Mouse (Mus musculus): ENCODE measurements around the gene D630003M21Rik. TPM values are rescaled to one million over a fixed set of nuclear protein-coding genes. Genes with fewer than 3 reads are reported as not detected.

D630003M21Rik gene
- total RNA-seq, 1 experiment = 0.89 TPM

- in situ Hi-C loops (cut with MboI; ENCODE audit: low sequenced_read_pairs in 2 of 2, unreplicated experiment in 2 of 2) = no loop called here
- DNase-seq (ENCODE audit: low read depth, low spot score) = no peak
- no peak overlapping the region for H3K4me3 ChIP-seq (ENCODE audit: insufficient read depth in 1 of 2, low read depth in 1 of 2, low read length in 2 of 2, poor library complexity in 1 of 2, severe bottlenecking in 1 of 2)
Observed at GRCm38 (mm10) chr2:158167496-158168205, 61.4 kb downstream of the D630003M21Rik start.

DNA sequence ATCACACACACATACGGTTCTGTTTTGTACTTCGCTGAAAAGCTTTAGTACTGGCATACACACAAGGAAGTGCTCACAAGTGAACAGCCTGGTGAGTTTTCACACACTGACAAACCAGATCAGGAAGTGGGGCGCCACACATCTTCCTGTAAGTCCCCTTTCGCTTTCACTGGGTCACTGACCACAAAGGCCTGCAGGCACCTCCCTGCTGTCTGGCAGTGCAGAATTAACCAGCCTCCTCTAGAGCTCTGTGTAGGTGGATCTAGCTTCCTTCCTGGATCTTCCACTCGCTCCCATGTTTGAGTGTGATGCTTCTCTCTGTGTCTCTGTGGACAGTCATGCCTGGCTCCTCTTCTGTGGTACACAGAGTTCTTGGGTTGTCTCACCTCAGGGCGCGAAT lies 62.4 kb downstream of the D630003M21Rik start:
- Histone ChIP-seq H3K9ac (ENCODE audit: insufficient read depth, low read depth, low read length, poor library complexity, severe bottlenecking) (no peak overlapping the region), H3K36me3 (ENCODE audit: control insufficient read depth, insufficient read depth, low read length, poor library complexity, severe bottlenecking) (no peaks in the 10 kb centered on the region), H3K4me1 (ENCODE audit: control insufficient read depth in 2 of 2, insufficient read depth in 2 of 2, low read length in 2 of 2, poor library complexity in 1 of 2) (peaks cover 5 to 9% of the 10 kb centered on the region in 2 experiments; a peak in 2 of 4 replicates), H3K4me3 (ENCODE audit: insufficient read depth in 1 of 2, low read depth in 1 of 2, low read length in 2 of 2, poor library complexity in 1 of 2, severe bottlenecking in 1 of 2) (no peak overlapping the region), H3K9me3 (ENCODE audit: control insufficient read depth, insufficient read depth, low read depth, low read length) (no peaks in the 10 kb centered on the region), H3K27ac (ENCODE audit: insufficient read depth, low read depth, low read length, poor library complexity, severe bottlenecking) (no peak overlapping the region)
- in situ Hi-C loops (cut with MboI; ENCODE audit: low sequenced_read_pairs in 2 of 2, unreplicated experiment in 2 of 2) = no loop called here
- DNase-seq (ENCODE audit: low read depth, low spot score) = no peak
- TF ChIP-seq ZNF384 (IDR thresholded peaks at IDR 0.05; ENCODE audit: low read depth, low read length) = no peak
- no peak for TF ChIP-seq HCFC1 (IDR thresholded peaks at IDR 0.05; ENCODE audit: borderline replicate concordance, insufficient read depth, low read length)
- no peak for TF ChIP-seq CHD2 (IDR thresholded peaks at IDR 0.05; ENCODE audit: low read depth, low read length)
- TF ChIP-seq ZC3H11A (IDR thresholded peaks at IDR 0.05; ENCODE audit: borderline replicate concordance, low read depth, low read length) = no peak
- no peak for TF ChIP-seq MAFK (IDR thresholded peaks at IDR 0.05; ENCODE audit: insufficient read depth, low read depth, low read length)

More at GRCm38 (mm10) chr2:158167496-158168205, 61.4 kb downstream of the D630003M21Rik start:
- Histone ChIP-seq H3K4me1 (ENCODE audit: control insufficient read depth in 2 of 2, insufficient read depth in 2 of 2, low read length in 2 of 2, poor library complexity in 1 of 2) (peaks cover 5 to 9% of the 10 kb centered on the region in 2 experiments; a peak in 2 of 4 replicates), H3K36me3 (ENCODE audit: control insufficient read depth, insufficient read depth, low read length, poor library complexity, severe bottlenecking) (no peaks in the 10 kb centered on the region), H3K27ac (ENCODE audit: insufficient read depth, low read depth, low read length, poor library complexity, severe bottlenecking) (no peak overlapping the region), H3K9me3 (ENCODE audit: control insufficient read depth, insufficient read depth, low read depth, low read length) (no peaks in the 10 kb centered on the region), H3K9ac (ENCODE audit: insufficient read depth, low read depth, low read length, poor library complexity, severe bottlenecking) (no peak overlapping the region)
- TF ChIP-seq HCFC1 (IDR thresholded peaks at IDR 0.05; ENCODE audit: borderline replicate concordance, insufficient read depth, low read length) (no peak), ZNF384 (IDR thresholded peaks at IDR 0.05; ENCODE audit: low read depth, low read length) (no peak), ZC3H11A (IDR thresholded peaks at IDR 0.05; ENCODE audit: borderline replicate concordance, low read depth, low read length) (no peak), CHD2 (IDR thresholded peaks at IDR 0.05; ENCODE audit: low read depth, low read length) (no peak), MAFK (IDR thresholded peaks at IDR 0.05; ENCODE audit: insufficient read depth, low read depth, low read length) (no peak)

- TF ChIP-seq ZC3H11A (IDR thresholded peaks at IDR 0.05; ENCODE audit: borderline replicate concordance, low read depth, low read length) (no peak), HCFC1 (IDR thresholded peaks at IDR 0.05; ENCODE audit: borderline replicate concordance, insufficient read depth, low read length) (no peak), ZNF384 (IDR thresholded peaks at IDR 0.05; ENCODE audit: low read depth, low read length) (no peak), MAFK (IDR thresholded peaks at IDR 0.05; ENCODE audit: insufficient read depth, low read depth, low read length) (no peak), CHD2 (IDR thresholded peaks at IDR 0.05; ENCODE audit: low read depth, low read length) (no peak)
- in situ Hi-C loops (cut with MboI; ENCODE audit: low sequenced_read_pairs in 2 of 2, unreplicated experiment in 2 of 2) = no loop called here
- no peaks in the 10 kb centered on the region for H3K9me3 ChIP-seq (ENCODE audit: control insufficient read depth, insufficient read depth, low read depth, low read length)
- peaks cover 5 to 9% of the 10 kb centered on the region in 2 experiments; a peak in 2 of 4 replicates for H3K4me1 ChIP-seq (ENCODE audit: control insufficient read depth in 2 of 2, insufficient read depth in 2 of 2, low read length in 2 of 2, poor library complexity in 1 of 2)
- no peak overlapping the region for H3K9ac ChIP-seq (ENCODE audit: insufficient read depth, low read depth, low read length, poor library complexity, severe bottlenecking)
- DNase-seq (ENCODE audit: low read depth, low spot score) = no peak
- H3K4me3 ChIP-seq (ENCODE audit: insufficient read depth in 1 of 2, low read depth in 1 of 2, low read length in 2 of 2, poor library complexity in 1 of 2, severe bottlenecking in 1 of 2) = no peak overlapping the region
- no peaks in the 10 kb centered on the region for H3K36me3 ChIP-seq (ENCODE audit: control insufficient read depth, insufficient read depth, low read length, poor library complexity, severe bottlenecking)
- H3K27ac ChIP-seq (ENCODE audit: insufficient read depth, low read depth, low read length, poor library complexity, severe bottlenecking) = no peak overlapping the region
Observed at GRCm38 (mm10) chr2:158165776-158166175, 63.2 kb downstream of the D630003M21Rik start.

DNA sequence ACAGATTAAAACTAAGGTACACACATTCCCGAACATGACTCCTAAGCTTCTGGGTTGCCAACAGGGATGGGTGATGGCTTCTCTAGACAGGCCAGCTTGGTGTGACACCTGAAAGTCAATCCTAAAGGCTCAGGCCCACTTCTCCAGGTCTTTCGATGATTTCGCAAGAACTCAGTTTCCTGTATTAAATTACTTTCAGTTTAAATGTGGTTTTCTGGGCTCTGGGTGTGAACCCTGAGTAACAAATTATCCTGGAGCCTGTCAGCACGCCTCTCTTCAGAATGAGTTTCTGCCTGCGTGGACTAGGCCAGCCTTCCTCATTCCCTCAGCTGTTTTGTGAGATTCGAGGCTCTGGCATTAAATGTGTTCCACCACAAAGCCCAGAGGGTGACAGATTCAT lies 66.0 kb downstream of the D630003M21Rik start:
- Histone ChIP-seq H3K27ac (ENCODE audit: insufficient read depth, low read depth, low read length, poor library complexity, severe bottlenecking) (no peak overlapping the region), H3K36me3 (ENCODE audit: control insufficient read depth, insufficient read depth, low read length, poor library complexity, severe bottlenecking) (no peaks in the 10 kb centered on the region), H3K9me3 (ENCODE audit: control insufficient read depth, insufficient read depth, low read depth, low read length) (no peaks in the 10 kb centered on the region), H3K9ac (ENCODE audit: insufficient read depth, low read depth, low read length, poor library complexity, severe bottlenecking) (no peak overlapping the region), H3K4me3 (ENCODE audit: insufficient read depth in 1 of 2, low read depth in 1 of 2, low read length in 2 of 2, poor library complexity in 1 of 2, severe bottlenecking in 1 of 2) (no peak overlapping the region), H3K4me1 (ENCODE audit: control insufficient read depth in 2 of 2, insufficient read depth in 2 of 2, low read length in 2 of 2, poor library complexity in 1 of 2) (0 out of 4 replicates have a peak, but pooled peaks cover 0 to 2% of the 10 kb centered on the region in 2 experiments)
- in situ Hi-C loops (cut with MboI; ENCODE audit: low sequenced_read_pairs in 2 of 2, unreplicated experiment in 2 of 2) = no loop called here
- DNase-seq (ENCODE audit: low read depth, low spot score) = no peak
- TF ChIP-seq HCFC1 (IDR thresholded peaks at IDR 0.05; ENCODE audit: borderline replicate concordance, insufficient read depth, low read length) (no peak), ZC3H11A (IDR thresholded peaks at IDR 0.05; ENCODE audit: borderline replicate concordance, low read depth, low read length) (no peak), CHD2 (IDR thresholded peaks at IDR 0.05; ENCODE audit: low read depth, low read length) (no peak), MAFK (IDR thresholded peaks at IDR 0.05; ENCODE audit: insufficient read depth, low read depth, low read length) (no peak), ZNF384 (IDR thresholded peaks at IDR 0.05; ENCODE audit: low read depth, low read length) (no peak)
